Mouse (Mus musculus) small intestine, adult 2 months (tissue): Measurements from ENCODE around the gene Stk32b.

Experiments used
- CTCF ChIP-seq: fragments of 200-500 bp; IDR thresholded peaks from 2 replicates; pipeline ENCODE4 v1.5.1; 2012; ENCODE audit warnings: low read depth, mild to moderate bottlenecking, control low read depth, inconsistent platforms, low read length, moderate library complexity, mixed read lengths; ENCODE audit not compliant: insufficient replicate concordance, insufficient read length; ENCODE audit errors: extremely low read depth
- POLR2A ChIP-seq: fragments of 200-500 bp; IDR thresholded peaks from 2 replicates; pipeline ENCODE4 v1.6.1; 2012; ENCODE audit warnings: low read depth, mild to moderate bottlenecking, control low read depth, inconsistent platforms, low read length, moderate library complexity

GRCm38 (mm10) chr5:37551649-37552048 lies 165.3 kb downstream of the Stk32b start:
- TF ChIP-seq CTCF (no peak), POLR2A (no peak)
